Mouse (Mus musculus): ENCODE data around the gene Hipk2. TPM values are rescaled to one million over a fixed set of nuclear protein-coding genes. Genes with fewer than 3 reads are reported as not detected.

Hipk2 gene
- polyA plus RNA-seq, 1 experiment from 2014 or later = 20.4 TPM

- H3K9ac ChIP-seq (ENCODE audit: low read depth, low read length) = no peak overlapping the region
- no peak overlapping the region for H3K4me3 ChIP-seq (replicated peaks; ENCODE audit: low read depth, low read length)
- H3K4me2 ChIP-seq (ENCODE audit: low read length) = no peak overlapping the region
- no peaks in the 10 kb centered on the region for H3K4me1 ChIP-seq (replicated peaks; ENCODE audit: insufficient read depth, low read length)
- no peaks in the 10 kb centered on the region for H3K9me3 ChIP-seq (replicated peaks; ENCODE audit: low read length)
- ATAC-seq (replicated peaks; ENCODE audit: low FRiP score, low read depth) = no peak
- DNase-seq (ENCODE audit: low spot score) = no peak
- H3K27ac ChIP-seq = no peak overlapping the region
- 93% methylated on average over 3 of the region's 3 CpGs for WGBS
- no peaks in the 10 kb centered on the region for H3K27me3 ChIP-seq (ENCODE audit: insufficient read depth, low read length)
- no peak for TF ChIP-seq CTCF (IDR thresholded peaks at IDR 0.05; ENCODE audit: low read depth)
- peaks cover 39% of the 10 kb centered on the region for H3K36me3 ChIP-seq (ENCODE audit: insufficient read depth, low read length)
Observed at GRCm38 (mm10) chr6:38725515-38725914, 150.4 kb downstream of the Hipk2 start.

GRCm38 (mm10) chr6:38721361-38721760, 154.6 kb downstream of the Hipk2 start:
- H3K4me2 ChIP-seq (ENCODE audit: low read length) = no peak overlapping the region
- H3K9me3 ChIP-seq (replicated peaks; ENCODE audit: low read length) = no peaks in the 10 kb centered on the region
- H3K4me3 ChIP-seq (replicated peaks; ENCODE audit: low read depth, low read length) = no peak overlapping the region
- H3K36me3 ChIP-seq (ENCODE audit: insufficient read depth, low read length) = peaks cover 52% of the 10 kb centered on the region
- WGBS = 76% methylated on average over 1 of the region's 1 CpGs
- ATAC-seq (replicated peaks; ENCODE audit: low FRiP score, low read depth) = no peak
- no peak overlapping the region for H3K27ac ChIP-seq
- TF ChIP-seq CTCF (IDR thresholded peaks at IDR 0.05; ENCODE audit: low read depth) = no peak
- H3K27me3 ChIP-seq (ENCODE audit: insufficient read depth, low read length) = no peaks in the 10 kb centered on the region
- no peaks in the 10 kb centered on the region for H3K4me1 ChIP-seq (replicated peaks; ENCODE audit: insufficient read depth, low read length)
- H3K9ac ChIP-seq (ENCODE audit: low read depth, low read length) = no peak overlapping the region
- DNase-seq (ENCODE audit: low spot score) = no peak

- DNase-seq (ENCODE audit: low spot score) (no peak), ATAC-seq (replicated peaks; ENCODE audit: low FRiP score, low read depth) (no peak)
- Histone ChIP-seq H3K9ac (ENCODE audit: low read depth, low read length) (no peak overlapping the region), H3K36me3 (ENCODE audit: insufficient read depth, low read length) (peaks cover 62% of the 10 kb centered on the region), H3K4me3 (replicated peaks; ENCODE audit: low read depth, low read length) (no peak overlapping the region), H3K27ac (no peak overlapping the region), H3K4me1 (replicated peaks; ENCODE audit: insufficient read depth, low read length) (no peaks in the 10 kb centered on the region), H3K4me2 (ENCODE audit: low read length) (no peak overlapping the region), H3K9me3 (replicated peaks; ENCODE audit: low read length) (no peaks in the 10 kb centered on the region), H3K27me3 (ENCODE audit: insufficient read depth, low read length) (no peaks in the 10 kb centered on the region)
- no peak for TF ChIP-seq CTCF (IDR thresholded peaks at IDR 0.05; ENCODE audit: low read depth)
- 82% methylated on average over 6 of the region's 6 CpGs for WGBS
Observed at GRCm38 (mm10) chr6:38719229-38719628, 156.7 kb downstream of the Hipk2 start.

- TF ChIP-seq CTCF (IDR thresholded peaks at IDR 0.05; ENCODE audit: low read depth) = no peak
- Histone ChIP-seq H3K4me3 (replicated peaks; ENCODE audit: low read depth, low read length) (no peak overlapping the region), H3K9me3 (replicated peaks; ENCODE audit: low read length) (no peaks in the 10 kb centered on the region), H3K4me2 (ENCODE audit: low read length) (no peak overlapping the region), H3K27me3 (ENCODE audit: insufficient read depth, low read length) (no peaks in the 10 kb centered on the region), H3K4me1 (replicated peaks; ENCODE audit: insufficient read depth, low read length) (no peaks in the 10 kb centered on the region), H3K9ac (ENCODE audit: low read depth, low read length) (no peak overlapping the region), H3K36me3 (ENCODE audit: insufficient read depth, low read length) (peaks cover 67% of the 10 kb centered on the region), H3K27ac (no peak overlapping the region)
- DNase-seq (ENCODE audit: low spot score) (no peak), ATAC-seq (replicated peaks; ENCODE audit: low FRiP score, low read depth) (no peak)
- 94% methylated on average over 7 of the region's 7 CpGs for WGBS
Observed at GRCm38 (mm10) chr6:38718625-38719024, 157.3 kb downstream of the Hipk2 start.

- no peak for TF ChIP-seq CTCF (IDR thresholded peaks at IDR 0.05; ENCODE audit: low read depth)
- Histone ChIP-seq H3K4me3 (replicated peaks; ENCODE audit: low read depth, low read length) (no peak overlapping the region), H3K27me3 (ENCODE audit: insufficient read depth, low read length) (no peaks in the 10 kb centered on the region), H3K4me1 (replicated peaks; ENCODE audit: insufficient read depth, low read length) (no peaks in the 10 kb centered on the region), H3K27ac (no peak overlapping the region), H3K9ac (ENCODE audit: low read depth, low read length) (no peak overlapping the region), H3K36me3 (ENCODE audit: insufficient read depth, low read length) (peaks cover 80% of the 10 kb centered on the region), H3K4me2 (ENCODE audit: low read length) (no peak overlapping the region), H3K9me3 (replicated peaks; ENCODE audit: low read length) (no peaks in the 10 kb centered on the region)
- no peak for ATAC-seq (replicated peaks; ENCODE audit: low FRiP score, low read depth)
- 74% methylated on average over 16 of the region's 16 CpGs for WGBS
- no peak for DNase-seq (ENCODE audit: low spot score)
Observed at GRCm38 (mm10) chr6:38715881-38716280, 160.1 kb downstream of the Hipk2 start.

- no peak for ATAC-seq (replicated peaks; ENCODE audit: low FRiP score, low read depth)
- H3K27ac ChIP-seq = no peak overlapping the region
Observed at GRCm38 (mm10) chr6:38713957-38714898, 161.7 kb downstream of the Hipk2 start.

More at GRCm38 (mm10) chr6:38713957-38714898, 161.7 kb downstream of the Hipk2 start:
- no peaks in the 10 kb centered on the region for H3K27me3 ChIP-seq (ENCODE audit: insufficient read depth, low read length)
- H3K4me1 ChIP-seq (replicated peaks; ENCODE audit: insufficient read depth, low read length) = no peaks in the 10 kb centered on the region
- TF ChIP-seq CTCF (IDR thresholded peaks at IDR 0.05; ENCODE audit: low read depth) = no peak
- no peak overlapping the region for H3K4me2 ChIP-seq (ENCODE audit: low read length)
- peaks cover 72% of the 10 kb centered on the region for H3K36me3 ChIP-seq (ENCODE audit: insufficient read depth, low read length)
- no peak for DNase-seq (ENCODE audit: low spot score)
- 79% methylated on average over 19 of the region's 19 CpGs for WGBS
- no peaks in the 10 kb centered on the region for H3K9me3 ChIP-seq (replicated peaks; ENCODE audit: low read length)
- no peak overlapping the region for H3K4me3 ChIP-seq (replicated peaks; ENCODE audit: low read depth, low read length)
- no peak overlapping the region for H3K9ac ChIP-seq (ENCODE audit: low read depth, low read length)
